Mouse (Mus musculus): ENCODE results near the gene Hoxb6. TPM values are rescaled to one million over a fixed set of nuclear protein-coding genes. Genes with fewer than 3 reads are reported as not detected.

Gene Hoxb6
- total RNA-seq, 2 experiments from 2014 or later = not detected

- no peak overlapping the region for H3K4me3 ChIP-seq
- intact Hi-C loops (cut with DNase I) = no loop called here
- TF ChIP-seq CTCF (IDR thresholded peaks at IDR 0.05) = no peak
- H3K27ac ChIP-seq = no peak overlapping the region
- no peak for DNase-seq (ENCODE audit: extremely low spot score in 1 of 2, low spot score in 2 of 2)
Measured at GRCm38 (mm10) chr11:96348141-96348928, 56.1 kb downstream of the Hoxb6 start.

DNA sequence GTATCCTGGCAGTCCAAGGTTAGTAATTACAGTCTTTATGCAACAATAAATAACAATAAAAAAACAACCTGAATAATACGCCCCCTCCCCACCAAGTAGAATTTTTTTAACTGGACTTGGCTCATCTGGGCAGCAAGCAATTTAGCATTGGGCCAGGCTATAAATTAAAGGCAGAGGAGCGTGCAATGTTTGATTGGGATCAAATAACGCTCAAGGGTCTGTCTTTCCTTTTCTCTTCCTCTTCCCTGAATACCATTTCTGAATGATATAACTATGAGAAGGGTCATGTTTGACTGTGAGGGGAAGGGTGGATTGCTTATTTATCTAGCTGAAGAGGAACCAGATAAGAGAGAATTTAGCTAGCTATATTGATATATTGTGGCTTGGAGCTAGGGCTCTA is 56.7 kb downstream of the Hoxb6 start:
- intact Hi-C loops (cut with DNase I) = no loop called here

GRCm38 (mm10) chr11:96349491-96350340 is 57.4 kb downstream of the Hoxb6 start:
- Histone ChIP-seq H3K4me3 (no peak overlapping the region), H3K27ac (no peak overlapping the region)
- intact Hi-C loops (cut with DNase I) = loop anchor here (5.0 kb wide), 2 partner anchors 32 to 337 kb away; partner anchors contain the start of gene Hoxb4
- DNase-seq (ENCODE audit: extremely low spot score in 1 of 2, low spot score in 2 of 2) = no peak
- no peak for TF ChIP-seq CTCF (IDR thresholded peaks at IDR 0.05)

More for the DNA sequence above, 56.7 kb downstream of the Hoxb6 start:
- no peak overlapping the region for H3K4me3 ChIP-seq
- no peak overlapping the region for H3K27ac ChIP-seq
- DNase-seq (ENCODE audit: extremely low spot score in 1 of 2, low spot score in 2 of 2) = no peak
- TF ChIP-seq CTCF (IDR thresholded peaks at IDR 0.05) = no peak

GRCm38 (mm10) chr11:96350341-96350624 is 58.0 kb downstream of the Hoxb6 start, which contains the start of gene Hoxb2:
Hoxb2 (plus strand) TSS chr11:96350525.
- DNase-seq (ENCODE audit: extremely low spot score in 1 of 2, low spot score in 2 of 2) = no peak
- H3K27ac ChIP-seq = no peak within 1 kb of the TSS
- TF ChIP-seq CTCF (IDR thresholded peaks at IDR 0.05) = no peak
- intact Hi-C loops (cut with DNase I) = loop anchor here (5.0 kb wide), 2 partner anchors 33 to 338 kb away; partner anchors contain the start of gene Hoxb4
- H3K4me3 ChIP-seq = no peak within 1 kb of the TSS

DNA sequence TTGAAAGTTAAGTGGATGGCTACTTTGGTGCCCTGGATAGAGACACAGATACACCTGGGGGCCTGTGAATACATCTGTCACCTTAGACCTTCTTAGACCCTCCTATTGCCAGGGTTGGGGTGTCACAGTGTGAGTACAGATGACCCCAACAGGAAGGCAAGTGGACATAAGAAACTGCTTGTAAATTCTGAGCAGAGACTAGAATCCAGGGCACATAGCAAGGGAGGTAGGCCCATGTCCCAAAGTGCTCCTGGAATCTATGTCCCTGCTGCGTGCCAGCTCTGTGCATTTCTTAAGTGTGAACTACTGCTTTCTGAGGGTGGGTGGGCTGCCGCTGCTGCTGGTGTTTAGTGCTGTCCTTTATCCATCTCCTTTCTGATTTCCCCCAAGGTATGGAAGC is 58.5 kb downstream of the Hoxb6 start:
- intact Hi-C loops (cut with DNase I) = loop anchor here (5.0 kb wide), 2 partner anchors 33 to 338 kb away; partner anchors contain the start of gene Hoxb4
- Histone ChIP-seq H3K4me3 (no peak overlapping the region), H3K27ac (no peak overlapping the region)
- DNase-seq (ENCODE audit: extremely low spot score in 1 of 2, low spot score in 2 of 2) = no peak
- TF ChIP-seq CTCF (IDR thresholded peaks at IDR 0.05) = no peak

Small RNAs within 50 kb of the gene (microRNA-seq; reads per million reads assigned to microRNA genes)
- 7.3 to 14.8 reads per million in 2 experiments for gene Mir10a
- gene Mir196a-1 = 0 reads per million in 2 experiments

Other genes with a start within 250 kb of the Hoxb6 start
- gene Ube2z, start 227.1 kb upstream of the Hoxb6 start, total RNA-seq (2021) = 10 to 100 TPM; 53.5 to 57.9 TPM
- gene Atp5g1, start 216.8 kb upstream of the Hoxb6 start, total RNA-seq (2021) = 100 to 1,000 TPM; 328 to 333 TPM
- not detected for gene Calcoco2, start 180.5 kb upstream of the Hoxb6 start, total RNA-seq (2021)
- not detected for gene Ttll6, start 158.7 kb upstream of the Hoxb6 start, total RNA-seq (2021)
- not detected for gene Hoxb13, start 98.2 kb upstream of the Hoxb6 start, total RNA-seq (2021)
- gene Hoxb9, start 21.0 kb upstream of the Hoxb6 start, total RNA-seq (2021) = not detected
- gene Hoxb8, start 10.6 kb upstream of the Hoxb6 start, total RNA-seq (2021) = not detected
- not detected for gene Hoxb7, start 5.9 kb upstream of the Hoxb6 start, total RNA-seq (2021)
- gene Hoxb5, start 10.9 kb downstream of the Hoxb6 start, total RNA-seq (2021) = not detected
- not detected for gene Hoxb4, start 25.8 kb downstream of the Hoxb6 start, total RNA-seq (2021)
- gene Hoxb3, start 30.9 kb downstream of the Hoxb6 start, total RNA-seq (2021) = not detected
- not detected for gene Hoxb2, start 58.0 kb downstream of the Hoxb6 start, total RNA-seq (2021)
- gene Hoxb1, start 73.3 kb downstream of the Hoxb6 start, total RNA-seq (2021) = not detected
- gene Skap1, start 172.1 kb downstream of the Hoxb6 start, total RNA-seq (2021) = 1 to 10 TPM; 1.8 to 2.0 TPM